Mouse (Mus musculus): ENCODE data around the gene Olfr112.
"Not testable (repeated sequence)": the region's sequence is repeated elsewhere in the genome, so short reads cannot be mapped to it uniquely, and the experiment has no call there.

DNA sequence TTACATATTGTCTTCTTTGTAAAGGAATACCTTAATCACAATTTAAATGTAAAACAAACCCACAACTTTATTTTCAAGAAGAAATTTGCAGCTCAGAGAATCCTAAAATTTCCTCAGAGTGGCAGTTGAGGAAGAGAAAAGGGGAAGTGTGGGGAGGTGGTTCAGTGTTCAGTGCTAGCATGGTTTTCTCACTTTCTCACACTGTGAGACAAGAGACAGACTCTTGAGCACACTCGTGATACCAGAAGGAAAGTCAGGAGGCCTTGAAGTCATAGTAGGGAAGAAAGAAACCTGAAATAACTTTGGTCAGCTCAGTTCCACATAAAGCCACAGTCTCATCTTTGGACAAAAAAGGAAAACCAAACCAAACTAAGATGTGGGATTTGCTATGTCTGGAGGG, 43.8 kb downstream of the Olfr112 start:
- not testable (repeated sequence) for TF ChIP-seq CTCF, EP300 (IDR thresholded peaks at IDR 0.05)
